Mouse (Mus musculus) ovary, adult 18-20 months (tissue): ENCODE results near the gene Mucl2.
"Not testable (repeated sequence)": the region's sequence is repeated elsewhere in the genome, so short reads cannot be mapped to it uniquely, and the experiment has no call there.

Experiments used
- DNase-seq: peaks from one replicate; pipeline ENCODE4 v3.0.0; 2022; ENCODE audit warnings: low spot score, mixed read lengths

Gene Mucl2

GRCm38 (mm10) chr15:103899212-103899611 lies at the start of gene Mucl2:
TSS of gene Mucl2 (minus strand) at chr15:103899312.
- DNase-seq = no peak

DNA sequence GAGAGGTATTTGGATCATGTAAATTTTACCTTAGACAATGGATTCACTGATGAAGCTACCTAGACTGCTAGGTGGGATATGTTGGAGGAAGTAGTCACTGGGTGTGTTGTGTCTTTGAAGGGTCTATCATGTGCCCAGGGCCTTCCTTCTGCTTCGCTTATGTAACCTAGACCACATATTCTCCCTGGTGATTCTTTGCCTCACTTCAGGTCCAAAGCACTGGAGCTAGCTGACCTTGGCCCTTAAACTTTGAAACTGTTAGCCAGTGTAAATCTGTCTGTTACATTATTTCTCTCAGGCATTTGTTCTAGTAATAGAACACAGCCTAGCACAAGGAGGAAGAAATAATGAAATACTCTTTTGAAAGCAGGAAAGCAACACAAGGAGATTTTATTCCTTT lies 13.9 kb upstream of the Mucl2 start:
- DNase-seq = not testable (repeated sequence)
